Mouse (Mus musculus): ENCODE data around the gene Tor4a. TPM values are rescaled to one million over a fixed set of nuclear protein-coding genes. Genes with fewer than 3 reads are reported as not detected.

Tor4a gene
- total and polyA plus RNA-seq, 3 experiments = 12.6 to 20.4 (median 15.3) TPM

GRCm38 (mm10) chr2:25224492-25224765, 27.7 kb upstream of the Tor4a start, which contains the start of gene Tubb4b:
Tubb4b (minus strand) TSS chr2:25224702.
- H3K36me3 ChIP-seq (replicated peaks in 1 of 2; ENCODE audit: control insufficient read depth in 1 of 2, insufficient read depth in 1 of 2, low read length in 1 of 2) = peaks cover 22 to 26% of the 10 kb centered on the region in 2 experiments
- H3K27ac ChIP-seq (ENCODE audit: insufficient read depth, low read depth) = peak within 1 kb of the TSS; percentile 98
- H3K4me1 ChIP-seq (ENCODE audit: control insufficient read depth in 1 of 2, insufficient read depth in 2 of 2) = peaks cover 13 to 34% of the 10 kb centered on the region in 2 experiments; a peak in 3 of 4 replicates
- H3K4me3 ChIP-seq (replicated peaks in 1 of 3; ENCODE audit: low read depth in 2 of 3, low read length in 2 of 3, poor library complexity in 1 of 3) = peak within 1 kb of the TSS; percentile 64 to 99 (median 82)
- H3K27me3 ChIP-seq (replicated peaks) = peaks cover 6% of the 10 kb centered on the region
- peak within 1 kb of the TSS; percentile 92 for H3K9ac ChIP-seq (ENCODE audit: insufficient read depth, low read depth)
- no peaks in the 10 kb centered on the region for H3K9me3 ChIP-seq (replicated peaks; ENCODE audit: low read length)
- peaks cover 9% of the 10 kb centered on the region for H3K79me2 ChIP-seq (replicated peaks; ENCODE audit: control insufficient read depth, extremely low read depth, insufficient read depth, poor library complexity, severe bottlenecking)
- H3K4me2 ChIP-seq (ENCODE audit: insufficient read depth, low read depth, poor library complexity, severe bottlenecking) = peak within 1 kb of the TSS; percentile 76
- dilution Hi-C loops (cut with MboI; ENCODE audit: extremely low pct_ligation_motif_present, extremely low pct_unique_long_range_greater_than_20kb, low sequenced_read_pairs) = no loop called here
- 0 out of 2 replicates have a peak, but pooled peaks have one; percentile 61 for TF ChIP-seq KAT2A (IDR thresholded peaks at IDR 0.05; ENCODE audit: insufficient replicate concordance, low read length)
- TF ChIP-seq POLR2A (IDR thresholded peaks at IDR 0.05; ENCODE audit: low read depth, low read length) = peak; percentile 98
- peak; percentile 45; the same call in 1 of the 2 replicates for TF ChIP-seq BHLHE40 (IDR thresholded peaks at IDR 0.05; ENCODE audit: low read depth, low read length)
- TF ChIP-seq POLR2AphosphoS2 (IDR thresholded peaks at IDR 0.05; ENCODE audit: low read depth, low read length) = peak; percentile 98
- TF ChIP-seq NELFE (IDR thresholded peaks at IDR 0.05; ENCODE audit: low read depth, low read length) = peak; percentile 99
- TF ChIP-seq TCF12 (IDR thresholded peaks at IDR 0.05; ENCODE audit: low read depth, low read length) = peak; percentile 95
- no peak for TF ChIP-seq MAZ (IDR thresholded peaks at IDR 0.05; ENCODE audit: low read depth, low read length)
- peak; percentile 98 for TF ChIP-seq TBP (conservative IDR thresholded peaks at IDR 0.05; ENCODE audit: low read depth, low read length)
- TF ChIP-seq GABPA (IDR thresholded peaks at IDR 0.05; ENCODE audit: insufficient replicate concordance, low read depth, low read length) = no peak
- no peak for TF ChIP-seq ZNF384 (IDR thresholded peaks at IDR 0.05; ENCODE audit: low read depth, low read length)
- no peak for TF ChIP-seq CHD1 (IDR thresholded peaks at IDR 0.05; ENCODE audit: low read depth, low read length)
- no peak for TF ChIP-seq USF2 (conservative IDR thresholded peaks at IDR 0.05; ENCODE audit: low read depth, low read length)
- no peak for TF ChIP-seq RAD21 (IDR thresholded peaks at IDR 0.05; ENCODE audit: low read depth, low read length)
- 0 out of 2 replicates have a peak, but pooled peaks have one; percentile 23 for TF ChIP-seq E2F4 (IDR thresholded peaks at IDR 0.05; ENCODE audit: insufficient replicate concordance, low read depth, low read length)
- peak; percentile 77; the same call in 1 of the 2 replicates for TF ChIP-seq MYC (IDR thresholded peaks at IDR 0.05; ENCODE audit: low read depth, low read length)
- TF ChIP-seq ZKSCAN1 (IDR thresholded peaks at IDR 0.05; ENCODE audit: borderline replicate concordance, low read depth, low read length) = no peak
- no peak for TF ChIP-seq MAFK (IDR thresholded peaks at IDR 0.05; ENCODE audit: insufficient replicate concordance, low read length)
- peak; percentile 80 for TF ChIP-seq NRF1 (IDR thresholded peaks at IDR 0.05; ENCODE audit: low read depth, low read length)
- 0 out of 2 replicates have a peak, but pooled peaks have one; percentile 7 for TF ChIP-seq ELF1 (IDR thresholded peaks at IDR 0.05; ENCODE audit: low read depth, low read length)
- TF ChIP-seq JUND (conservative IDR thresholded peaks at IDR 0.05; ENCODE audit: low read depth, low read length) = no peak
- TF ChIP-seq SIN3A (IDR thresholded peaks at IDR 0.05; ENCODE audit: low read length) = peak; percentile 86; the same call in 1 of the 2 replicates
- TF ChIP-seq MXI1 (IDR thresholded peaks at IDR 0.05; ENCODE audit: low read depth, low read length) = peak; percentile 86
- TF ChIP-seq USF1 (IDR thresholded peaks at IDR 0.05; ENCODE audit: low read depth, low read length) = no peak; the same call in 1 of the 2 replicates
- no peak for TF ChIP-seq ETS1 (conservative IDR thresholded peaks at IDR 0.05; ENCODE audit: low read depth, low read length)
- peak; percentile 64; the same call in 1 of the 2 replicates for TF ChIP-seq MAX (IDR thresholded peaks at IDR 0.05; ENCODE audit: low read length)
- peak; percentile 42; the same call in 1 of the 2 replicates for TF ChIP-seq IRF4 (IDR thresholded peaks at IDR 0.05; ENCODE audit: low read depth, low read length)
- TF ChIP-seq ZMIZ1 (IDR thresholded peaks at IDR 0.05; ENCODE audit: low read depth, low read length) = peak; percentile 99
- no peak for TF ChIP-seq PAX5 (IDR thresholded peaks at IDR 0.05; ENCODE audit: low read length)
- TF ChIP-seq RCOR1 (conservative IDR thresholded peaks at IDR 0.05; ENCODE audit: low read depth, low read length) = no peak
- TF ChIP-seq CTCF (conservative IDR thresholded peaks at IDR 0.05 in 1 of 2, IDR thresholded peaks at IDR 0.05 in 1 of 2; ENCODE audit: low read depth in 2 of 2, low read length in 2 of 2) = no peak
- TF ChIP-seq ZC3H11A (IDR thresholded peaks at IDR 0.05; ENCODE audit: low read depth, low read length) = no peak
- TF ChIP-seq HCFC1 (IDR thresholded peaks at IDR 0.05; ENCODE audit: low read depth, low read length) = peak; percentile 52
- no peak for TF ChIP-seq UBTF (IDR thresholded peaks at IDR 0.05; ENCODE audit: low read depth, low read length)
- in situ Hi-C loops (cut with MboI; ENCODE audit: low pct_ligation_motif_present, low pct_unique_long_range_greater_than_20kb, low sequenced_read_pairs) = no loop called here
- DNase-seq (ENCODE audit: extremely low read depth) = peak; percentile 99
